In genomic region chr5:8622596-8623231, GRCm38 (mm10) we compare ENCODE assay signal across 7 mouse cellular contexts. TPM values are rescaled to one million over a fixed set of nuclear protein-coding genes. Genes with fewer than 3 reads are reported as not detected.
A peak's percentile ranks its signal among the peaks of the same experiment; 100 is the strongest.
DNase-seq lines count a peak whose midpoint lies in the region; ATAC-seq lines count a peak whose summit lies in the region.

Rundc3b (minus strand) TSS chr5:8622952.

- under 1% methylated on average over 70 of the region's 74 CpGs for WGBS in embryonic facial prominence, embryonic 13.5 days
- WGBS in limb, embryonic 12.5 days = under 1% methylated on average over 69 of the region's 74 CpGs
- WGBS in midbrain, embryonic 14.5 days = under 1% methylated on average over 66 of the region's 74 CpGs

- H3K4me3 ChIP-seq in embryonic facial prominence, embryonic 13.5 days = peak within 1 kb of the TSS; percentile 91
- peak within 1 kb of the TSS; percentile 86 for H3K4me3 ChIP-seq in limb, embryonic 12.5 days (replicated peaks)
- peak within 1 kb of the TSS; percentile 96 for H3K4me3 ChIP-seq in midbrain, embryonic 14.5 days (replicated peaks; ENCODE audit: low read depth, low read length)

- H3K4me2 ChIP-seq in embryonic facial prominence, embryonic 13.5 days = peak within 1 kb of the TSS; percentile 95
- H3K4me2 ChIP-seq in limb, embryonic 12.5 days = peak within 1 kb of the TSS; percentile 89
- peak within 1 kb of the TSS; percentile 68 for H3K4me2 ChIP-seq in midbrain, embryonic 14.5 days (ENCODE audit: low read length)

- peak within 1 kb of the TSS; percentile 79 for H3K9ac ChIP-seq in embryonic facial prominence, embryonic 13.5 days
- H3K9ac ChIP-seq in limb, embryonic 12.5 days (replicated peaks) = peak within 1 kb of the TSS; percentile 76
- H3K9ac ChIP-seq in midbrain, embryonic 14.5 days (replicated peaks; ENCODE audit: low read length) = peak within 1 kb of the TSS; percentile 97

- peak; percentile 99 for ATAC-seq in embryonic facial prominence, embryonic 13.5 days (ENCODE audit: insufficient number of reproducible peaks, insufficient read depth, low FRiP score, low TSS enrichment, low read depth)
- peak; percentile 98 for ATAC-seq in limb, embryonic 12.5 days (ENCODE audit: insufficient number of reproducible peaks, insufficient read depth, low FRiP score, low TSS enrichment, low read depth)
- ATAC-seq in midbrain, embryonic 14.5 days (ENCODE audit: low FRiP score, low TSS enrichment) = peak; percentile 98

- no peaks in the 10 kb centered on the region for H3K36me3 ChIP-seq in embryonic facial prominence, embryonic 13.5 days
- H3K36me3 ChIP-seq in limb, embryonic 12.5 days = no peaks in the 10 kb centered on the region
- H3K36me3 ChIP-seq in midbrain, embryonic 14.5 days (ENCODE audit: control insufficient read depth, insufficient read depth, low read length) = no peaks in the 10 kb centered on the region

- H3K27ac ChIP-seq in embryonic facial prominence, embryonic 13.5 days = 0 out of 2 replicates have a peak within 1 kb of the TSS, but pooled peaks have one; percentile 60
- H3K27ac ChIP-seq in limb, embryonic 12.5 days = 0 out of 2 replicates have a peak within 1 kb of the TSS, but pooled peaks have one; percentile 8
- peak within 1 kb of the TSS; percentile 95 for H3K27ac ChIP-seq in midbrain, embryonic 14.5 days (replicated peaks; ENCODE audit: low read depth, low read length)

- 0 out of 2 replicates have a peak, but pooled peaks cover 4% of the 10 kb centered on the region for H3K4me1 ChIP-seq in embryonic facial prominence, embryonic 13.5 days
- H3K4me1 ChIP-seq in limb, embryonic 12.5 days (replicated peaks) = no peaks in the 10 kb centered on the region
- peaks cover 2% of the 10 kb centered on the region; the same call in 1 of the 2 replicates for H3K4me1 ChIP-seq in midbrain, embryonic 14.5 days (ENCODE audit: control insufficient read depth, insufficient read depth, low read length)

- peak; percentile 69 to 77 for DNase-seq in adrenal gland, postnatal 4 days (ENCODE audit: low spot score in 2 of 2)
- DNase-seq in heart, adult 8-10 months (ENCODE audit: low spot score) = peak; percentile 72
- peak; percentile 87 to 90 for DNase-seq in kidney, adult 8-10 months
- peak; percentile 98 for DNase-seq in midbrain, embryonic 14.5 days
- DNase-seq in spleen, adult 18-20 months = peak; percentile 82 to 87

- H3K9me3 ChIP-seq in embryonic facial prominence, embryonic 13.5 days = no peaks in the 10 kb centered on the region
- no peaks in the 10 kb centered on the region for H3K9me3 ChIP-seq in limb, embryonic 12.5 days
- no peaks in the 10 kb centered on the region for H3K9me3 ChIP-seq in midbrain, embryonic 14.5 days (ENCODE audit: control insufficient read depth, low read length)

- H3K27me3 ChIP-seq in embryonic facial prominence, embryonic 13.5 days = peaks cover 6% of the 10 kb centered on the region; the same call in 1 of the 2 replicates
- no peaks in the 10 kb centered on the region; the same call in 1 of the 2 replicates for H3K27me3 ChIP-seq in limb, embryonic 12.5 days
- no peaks in the 10 kb centered on the region for H3K27me3 ChIP-seq in midbrain, embryonic 14.5 days (ENCODE audit: control insufficient read depth, insufficient read depth, low read length)

RNA-seq across cellular contexts. Expression of gene Rundc3b, which starts in this region (rescaled TPM):
- 1 to 10 TPM; 8.2 to 9.3 TPM for total RNA-seq in adrenal gland, postnatal 4 days (2021)
- polyA plus RNA-seq in embryonic facial prominence, embryonic 13.5 days (2015; fragmentation: Nextera tagmentation; extraction: Ambion mirVana) = 5.4 and 6.0 TPM in 2 replicates
- under 1 TPM; 0.26 to 0.66 (median 0.42) TPM for total RNA-seq in heart, adult 8-10 months (2022)
- polyA plus RNA-seq in limb, embryonic 12.5 days (2016; fragmentation: Nextera tagmentation; extraction: Ambion mirVana) = 9.8 and 10.7 TPM in 2 replicates
- 49.2 and 59.9 TPM in 2 replicates for polyA plus RNA-seq in midbrain, embryonic 14.5 days (2014; fragmentation: Nextera tagmentation; extraction: Ambion mirVana)

Comparison
In these comparisons a context has a peak if more than half of its experiments do, and no peak if none do; other contexts are left out.
1. Peak in every context shown above with its lines: DNase-seq, ATAC-seq, H3K4me3 ChIP-seq and H3K27ac ChIP-seq.
2. RNA of gene Rundc3b (total RNA-seq): 8.2 to 9.3 TPM in adrenal gland, postnatal 4 days; 0.26 to 0.66 TPM in heart, adult 8-10 months; every median in the first group is over 4 times any median in the second.
3. Peak in DNase-seq in heart, adult 8-10 months; RNA of the gene not detected or under 1 TPM.
4. H3K27ac ChIP-seq: peak in every context shown above with its lines; median percentile 95 in midbrain, embryonic 14.5 days; 60 in embryonic facial prominence, embryonic 13.5 days; 8 in limb, embryonic 12.5 days.